Mouse (Mus musculus): ENCODE results near the gene Rps27rt.

DNA sequence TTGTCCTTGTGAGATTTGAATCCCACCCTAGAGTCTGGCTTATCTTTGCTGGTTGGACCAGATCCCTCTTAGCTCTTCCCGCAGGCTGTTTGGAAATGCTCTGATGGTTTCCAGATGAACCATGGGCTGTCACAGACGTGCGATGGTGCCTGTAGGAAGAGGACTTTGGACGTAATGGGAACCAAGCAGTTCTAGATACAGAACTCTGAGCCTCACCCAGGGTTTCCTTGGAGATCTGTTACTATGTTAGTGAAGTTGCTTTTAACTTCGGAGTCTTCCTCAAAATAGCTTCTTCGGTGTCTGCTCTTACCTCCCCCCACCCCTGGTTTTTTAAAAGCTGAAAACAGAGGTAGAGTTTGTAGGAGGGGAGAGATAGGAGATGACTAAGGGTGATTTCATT is 2.6 kb downstream of the Rps27rt start:
- TF ChIP-seq CTCF (conservative IDR thresholded peaks at IDR 0.05; ENCODE audit: low read length) = no peak
- no peak for TF ChIP-seq NANOG (IDR thresholded peaks at IDR 0.05; ENCODE audit: borderline replicate concordance, low read length)
- TF ChIP-seq POU5F1 (IDR thresholded peaks at IDR 0.05; ENCODE audit: borderline replicate concordance, low read length) = no peak
